24 mouse cellular contexts compared by ENCODE assay signal in genomic region chr13:47940696-47941095, GRCm38 (mm10).
A peak's percentile ranks its signal among the peaks of the same experiment; 100 is the strongest.
DNase-seq lines count a peak whose midpoint lies in the region; ATAC-seq lines count a peak whose summit lies in the region.
"Had no signal": no experiment of that assay in that cellular context is flagged by ENCODE, and none has a peak within 500 bp of the region (broad histone marks: within the 10 kb centered on the region; RNA-seq: fewer than 3 reads in every experiment).

No protein-coding gene starts in this region.

- 93% methylated on average over 2 of the region's 2 CpGs for WGBS in forebrain, embryonic 10.5 days
- WGBS in forebrain, embryonic 13.5 days, result 88% methylated on average over 2 of the region's 2 CpGs
- 87% methylated on average over 2 of the region's 2 CpGs for WGBS in hindbrain, embryonic 10.5 days
- 51% methylated on average over 2 of the region's 2 CpGs for WGBS in hindbrain, embryonic 13.5 days

- no peak for DNase-seq in forebrain, embryonic 10.5 days (ENCODE audit: extremely low spot score, low spot score)
- DNase-seq in hindbrain, embryonic 10.5 days (ENCODE audit: low spot score), result no peak
- DNase-seq: adrenal gland, adult 8-10 months; adrenal gland, postnatal 14 days; adrenal gland, postnatal 36 days; B cell, adult 2 months; cerebellum, adult 11-12 months; cerebellum, adult 2 months; cerebellum, adult 9-10 months; cerebellum, postnatal 25 days; forebrain, postnatal 0 days had no signal

- peaks cover 30% of the 10 kb centered on the region for H3K4me1 ChIP-seq in forebrain, embryonic 10.5 days
- peaks cover 26% of the 10 kb centered on the region for H3K4me1 ChIP-seq in forebrain, embryonic 13.5 days
- H3K4me1 ChIP-seq in hindbrain, embryonic 10.5 days (replicated peaks), result peaks cover 21% of the 10 kb centered on the region
- peaks cover 20% of the 10 kb centered on the region for H3K4me1 ChIP-seq in hindbrain, embryonic 13.5 days (replicated peaks)
- H3K4me1 ChIP-seq in megakaryocyte, embryonic 14.5 days, result no peaks in the 10 kb centered on the region

- no peak overlapping the region for H3K4me3 ChIP-seq in forebrain, embryonic 10.5 days
- H3K4me3 ChIP-seq in forebrain, embryonic 13.5 days, result no peak overlapping the region
- H3K4me3 ChIP-seq in hindbrain, embryonic 10.5 days, result no peak overlapping the region
- H3K4me3 ChIP-seq in hindbrain, embryonic 13.5 days, result no peak overlapping the region
- H3K4me3 ChIP-seq in megakaryocyte, embryonic 14.5 days (replicated peaks), result peak overlapping the region; percentile 56
- H3K4me3 ChIP-seq: embryonic facial prominence, embryonic 10.5 days; embryonic facial prominence, embryonic 12.5 days; forebrain, embryonic 12.5 days; forebrain, embryonic 15.5 days had no signal

- H3K36me3 ChIP-seq in forebrain, embryonic 10.5 days (replicated peaks), result no peaks in the 10 kb centered on the region
- no peaks in the 10 kb centered on the region for H3K36me3 ChIP-seq in forebrain, embryonic 13.5 days (ENCODE audit: poor library complexity, severe bottlenecking)
- no peaks in the 10 kb centered on the region for H3K36me3 ChIP-seq in hindbrain, embryonic 10.5 days
- H3K36me3 ChIP-seq in hindbrain, embryonic 13.5 days, result no peaks in the 10 kb centered on the region
- H3K36me3 ChIP-seq in megakaryocyte, embryonic 14.5 days (replicated peaks; ENCODE audit: low read length), result no peaks in the 10 kb centered on the region
- H3K36me3 ChIP-seq: embryonic facial prominence, embryonic 10.5 days; embryonic facial prominence, embryonic 12.5 days; forebrain, embryonic 12.5 days; forebrain, embryonic 15.5 days; G1E had no signal

- H3K9ac ChIP-seq in forebrain, embryonic 13.5 days, result no peak overlapping the region
- no peak overlapping the region for H3K9ac ChIP-seq in hindbrain, embryonic 13.5 days
- H3K9ac ChIP-seq: embryonic facial prominence, embryonic 12.5 days; forebrain, embryonic 12.5 days; forebrain, embryonic 15.5 days; forebrain, postnatal 0 days had no signal

- H3K9me3 ChIP-seq in forebrain, embryonic 10.5 days, result peaks cover 10% of the 10 kb centered on the region; the same call in 1 of the 2 replicates
- no peaks in the 10 kb centered on the region; the same call in 1 of the 2 replicates for H3K9me3 ChIP-seq in forebrain, embryonic 13.5 days (replicated peaks)
- H3K9me3 ChIP-seq in hindbrain, embryonic 10.5 days, result peaks cover 6% of the 10 kb centered on the region
- H3K9me3 ChIP-seq in hindbrain, embryonic 13.5 days, result no peaks in the 10 kb centered on the region
- peaks cover 33% of the 10 kb centered on the region for H3K9me3 ChIP-seq in megakaryocyte, embryonic 14.5 days
- H3K9me3 ChIP-seq: embryonic facial prominence, embryonic 12.5 days; forebrain, embryonic 12.5 days; forebrain, embryonic 15.5 days had no signal

- ATAC-seq in forebrain, embryonic 13.5 days, result no peak
- ATAC-seq in hindbrain, embryonic 13.5 days (ENCODE audit: low FRiP score), result no peak
- no peak for ATAC-seq in megakaryocyte, adult 5-6 weeks (ENCODE audit: poor library complexity, severe bottlenecking)
- ATAC-seq: activated CD4-positive, CD25-positive, alpha-beta regulatory T cell, adult 4 months; CD4-positive, CD25-positive, alpha-beta regulatory T cell, adult 4 months; forebrain, embryonic 15.5 days; forebrain, postnatal 0 days; Patski had no signal

- H3K27me3 ChIP-seq in forebrain, embryonic 10.5 days (ENCODE audit: poor library complexity, severe bottlenecking), result peaks cover 14% of the 10 kb centered on the region
- no peaks in the 10 kb centered on the region for H3K27me3 ChIP-seq in forebrain, embryonic 13.5 days
- peaks cover 12% of the 10 kb centered on the region for H3K27me3 ChIP-seq in hindbrain, embryonic 10.5 days (ENCODE audit: insufficient read depth, poor library complexity, severe bottlenecking)
- no peaks in the 10 kb centered on the region for H3K27me3 ChIP-seq in hindbrain, embryonic 13.5 days
- H3K27me3 ChIP-seq in megakaryocyte, embryonic 14.5 days (replicated peaks), result no peaks in the 10 kb centered on the region
- H3K27me3 ChIP-seq: CH12.LX; forebrain, embryonic 12.5 days; forebrain, embryonic 15.5 days had no signal

- H3K4me2 ChIP-seq in forebrain, embryonic 13.5 days, result no peak overlapping the region
- H3K4me2 ChIP-seq in hindbrain, embryonic 13.5 days, result no peak overlapping the region
- H3K4me2 ChIP-seq: embryonic facial prominence, embryonic 12.5 days; forebrain, embryonic 12.5 days; forebrain, embryonic 15.5 days had no signal

- H3K27ac ChIP-seq in forebrain, embryonic 10.5 days, result 0 out of 2 replicates have a peak overlapping the region, but pooled peaks have one; percentile 40
- H3K27ac ChIP-seq in forebrain, embryonic 13.5 days, result no peak overlapping the region
- peak overlapping the region; percentile 23; the same call in 1 of the 2 replicates for H3K27ac ChIP-seq in hindbrain, embryonic 10.5 days
- no peak overlapping the region for H3K27ac ChIP-seq in hindbrain, embryonic 13.5 days
- H3K27ac ChIP-seq: embryonic facial prominence, embryonic 10.5 days; embryonic facial prominence, embryonic 12.5 days had no signal

Comparison
In these comparisons a context has a peak if more than half of its experiments do, and no peak if none do; other contexts are left out.
1. H3K27ac ChIP-seq: peak in forebrain, embryonic 10.5 days (single experiment) and hindbrain, embryonic 10.5 days (single experiment); none in forebrain, embryonic 13.5 days (single experiment) and hindbrain, embryonic 13.5 days (single experiment).